Mouse (Mus musculus): ENCODE results near the gene Gpr176. TPM values are rescaled to one million over a fixed set of nuclear protein-coding genes. Genes with fewer than 3 reads are reported as not detected.
A peak's percentile ranks its signal among the peaks of the same experiment; 100 is the strongest.

Gpr176 gene
- total and polyA plus RNA-seq, 2 experiments = not detected

GRCm38 (mm10) chr2:118282467-118282866 is 90.8 kb downstream of the Gpr176 start:
- no peaks in the 10 kb centered on the region for H3K4me1 ChIP-seq (ENCODE audit: control insufficient read depth, insufficient read depth, low read length)
- no peak overlapping the region for H3K4me3 ChIP-seq (ENCODE audit: insufficient read depth, low read depth, low read length)
- no peak overlapping the region for H3K27ac ChIP-seq (replicated peaks; ENCODE audit: insufficient read depth, low read depth, low read length)
- H3K79me2 ChIP-seq (ENCODE audit: control insufficient read depth, insufficient read depth, low read length) = no peaks in the 10 kb centered on the region
- no peaks in the 10 kb centered on the region for H3K36me3 ChIP-seq (ENCODE audit: control insufficient read depth, insufficient read depth, low read length)
- H3K27me3 ChIP-seq (ENCODE audit: control insufficient read depth, insufficient read depth, low read length) = no peaks in the 10 kb centered on the region
- H3K9ac ChIP-seq (ENCODE audit: low read depth, low read length) = no peak overlapping the region
- no peak for TF ChIP-seq CTCF (IDR thresholded peaks at IDR 0.05; ENCODE audit: low read depth, low read length)
- TF ChIP-seq POLR2A (IDR thresholded peaks at IDR 0.05; ENCODE audit: extremely low read depth, insufficient read depth, low read length) = no peak
- no peak for DNase-seq (ENCODE audit: extremely low read depth, low read depth, low spot score)
- 80% methylated on average over 3 of the region's 3 CpGs for WGBS

- Histone ChIP-seq H3K27me3 (ENCODE audit: control insufficient read depth, insufficient read depth, low read length) (no peaks in the 10 kb centered on the region), H3K4me3 (ENCODE audit: insufficient read depth, low read depth, low read length) (no peak overlapping the region), H3K36me3 (ENCODE audit: control insufficient read depth, insufficient read depth, low read length) (no peaks in the 10 kb centered on the region), H3K79me2 (ENCODE audit: control insufficient read depth, insufficient read depth, low read length) (no peaks in the 10 kb centered on the region), H3K4me1 (ENCODE audit: control insufficient read depth, insufficient read depth, low read length) (no peaks in the 10 kb centered on the region), H3K27ac (replicated peaks; ENCODE audit: insufficient read depth, low read depth, low read length) (no peak overlapping the region), H3K9ac (ENCODE audit: low read depth, low read length) (no peak overlapping the region)
- DNase-seq (ENCODE audit: extremely low read depth, low read depth, low spot score) = no peak
- 93% methylated on average over 8 of the region's 8 CpGs for WGBS
- no peak for TF ChIP-seq POLR2A (IDR thresholded peaks at IDR 0.05; ENCODE audit: extremely low read depth, insufficient read depth, low read length)
- no peak for TF ChIP-seq CTCF (IDR thresholded peaks at IDR 0.05; ENCODE audit: low read depth, low read length)
Measured at GRCm38 (mm10) chr2:118278249-118278648, 95.0 kb downstream of the Gpr176 start.

- no peak for TF ChIP-seq POLR2A (IDR thresholded peaks at IDR 0.05; ENCODE audit: extremely low read depth, insufficient read depth, low read length)
- TF ChIP-seq CTCF (IDR thresholded peaks at IDR 0.05; ENCODE audit: low read depth, low read length) = no peak
- no peaks in the 10 kb centered on the region for H3K79me2 ChIP-seq (ENCODE audit: control insufficient read depth, insufficient read depth, low read length)
- H3K27ac ChIP-seq (replicated peaks; ENCODE audit: insufficient read depth, low read depth, low read length) = no peak overlapping the region
- H3K36me3 ChIP-seq (ENCODE audit: control insufficient read depth, insufficient read depth, low read length) = no peaks in the 10 kb centered on the region
- H3K9ac ChIP-seq (ENCODE audit: low read depth, low read length) = no peak overlapping the region
- no peak overlapping the region for H3K4me3 ChIP-seq (ENCODE audit: insufficient read depth, low read depth, low read length)
- DNase-seq (ENCODE audit: extremely low read depth, low read depth, low spot score) = no peak
- no peaks in the 10 kb centered on the region for H3K27me3 ChIP-seq (ENCODE audit: control insufficient read depth, insufficient read depth, low read length)
- H3K4me1 ChIP-seq (ENCODE audit: control insufficient read depth, insufficient read depth, low read length) = peaks cover 6% of the 10 kb centered on the region; the same call in 1 of the 2 replicates
- 91% methylated on average over 10 of the region's 10 CpGs for WGBS
Measured at GRCm38 (mm10) chr2:118271606-118272005, 101.6 kb downstream of the Gpr176 start.

- TF ChIP-seq CTCF (IDR thresholded peaks at IDR 0.05; ENCODE audit: low read depth, low read length) (no peak), POLR2A (IDR thresholded peaks at IDR 0.05; ENCODE audit: extremely low read depth, insufficient read depth, low read length) (no peak)
- WGBS = 92% methylated on average over 14 of the region's 14 CpGs
Measured at GRCm38 (mm10) chr2:118270213-118270612, 103.0 kb downstream of the Gpr176 start.

GRCm38 (mm10) chr2:118263914-118264201 is 109.4 kb downstream of the Gpr176 start:
- Histone ChIP-seq H3K4me3 (ENCODE audit: insufficient read depth, low read depth, low read length) (no peak overlapping the region), H3K36me3 (ENCODE audit: control insufficient read depth, insufficient read depth, low read length) (no peaks in the 10 kb centered on the region), H3K9ac (ENCODE audit: low read depth, low read length) (no peak overlapping the region), H3K27me3 (ENCODE audit: control insufficient read depth, insufficient read depth, low read length) (no peaks in the 10 kb centered on the region), H3K79me2 (ENCODE audit: control insufficient read depth, insufficient read depth, low read length) (no peaks in the 10 kb centered on the region), H3K27ac (replicated peaks; ENCODE audit: insufficient read depth, low read depth, low read length) (no peak overlapping the region), H3K4me1 (ENCODE audit: control insufficient read depth, insufficient read depth, low read length) (peaks cover 6% of the 10 kb centered on the region; the same call in 1 of the 2 replicates)
- no peak for DNase-seq (ENCODE audit: extremely low read depth, low read depth, low spot score)
- TF ChIP-seq POLR2A (IDR thresholded peaks at IDR 0.05; ENCODE audit: extremely low read depth, insufficient read depth, low read length) (no peak), CTCF (IDR thresholded peaks at IDR 0.05; ENCODE audit: low read depth, low read length) (no peak)
- 28% methylated on average over 2 of the region's 2 CpGs for WGBS

More at GRCm38 (mm10) chr2:118270213-118270612, 103.0 kb downstream of the Gpr176 start:
- H3K27me3 ChIP-seq (ENCODE audit: control insufficient read depth, insufficient read depth, low read length) = no peaks in the 10 kb centered on the region
- no peaks in the 10 kb centered on the region for H3K36me3 ChIP-seq (ENCODE audit: control insufficient read depth, insufficient read depth, low read length)
- no peak overlapping the region for H3K4me3 ChIP-seq (ENCODE audit: insufficient read depth, low read depth, low read length)
- no peak overlapping the region for H3K27ac ChIP-seq (replicated peaks; ENCODE audit: insufficient read depth, low read depth, low read length)
- DNase-seq (ENCODE audit: extremely low read depth, low read depth, low spot score) = no peak
- no peaks in the 10 kb centered on the region for H3K79me2 ChIP-seq (ENCODE audit: control insufficient read depth, insufficient read depth, low read length)
- no peak overlapping the region for H3K9ac ChIP-seq (ENCODE audit: low read depth, low read length)
- H3K4me1 ChIP-seq (ENCODE audit: control insufficient read depth, insufficient read depth, low read length) = peaks cover 6% of the 10 kb centered on the region; the same call in 1 of the 2 replicates

GRCm38 (mm10) chr2:118263151-118263913 is 109.9 kb downstream of the Gpr176 start:
- Histone ChIP-seq H3K4me3 (ENCODE audit: insufficient read depth, low read depth, low read length) (no peak overlapping the region), H3K4me1 (ENCODE audit: control insufficient read depth, insufficient read depth, low read length) (peaks cover 6% of the 10 kb centered on the region; the same call in 1 of the 2 replicates), H3K9ac (ENCODE audit: low read depth, low read length) (no peak overlapping the region), H3K27ac (replicated peaks; ENCODE audit: insufficient read depth, low read depth, low read length) (no peak overlapping the region), H3K36me3 (ENCODE audit: control insufficient read depth, insufficient read depth, low read length) (no peaks in the 10 kb centered on the region), H3K79me2 (ENCODE audit: control insufficient read depth, insufficient read depth, low read length) (no peaks in the 10 kb centered on the region), H3K27me3 (ENCODE audit: control insufficient read depth, insufficient read depth, low read length) (no peaks in the 10 kb centered on the region)
- DNase-seq (ENCODE audit: extremely low read depth, low read depth, low spot score) = peak; percentile 48
- peak; percentile 30; the same call in 1 of the 2 replicates for TF ChIP-seq CTCF (IDR thresholded peaks at IDR 0.05; ENCODE audit: low read depth, low read length)
- no peak for TF ChIP-seq POLR2A (IDR thresholded peaks at IDR 0.05; ENCODE audit: extremely low read depth, insufficient read depth, low read length)
- 14% methylated on average over 8 of the region's 8 CpGs for WGBS

All from liver, adult 2 months (tissue).